Mouse (Mus musculus) adrenal gland, adult 18-20 months (tissue): ENCODE measurements around the gene Vmn2r41. TPM values are rescaled to one million over a fixed set of nuclear protein-coding genes. Genes with fewer than 3 reads are reported as not detected.
"Not testable (repeated sequence)": the region's sequence is repeated elsewhere in the genome, so short reads cannot be mapped to it uniquely, and the experiment has no call there.

Source experiments
- DNase-seq, 2 experiments: peaks; one replicate each; pipeline ENCODE4 v3.0.0; 2021 to 2022; ENCODE audit warnings: low spot score in 2 of 2
- long read RNA-seq, 2 experiments: library from polyadenylated mRNA; stranded (forward); transcript quantifications; one replicate each; pipeline ENCODE4 v2.0.0; 2021
- total RNA-seq, 2 experiments: library from RNA; stranded (reverse); gene quantifications; 1 replicate in 1 of 2; 2 replicates in 1 of 2; pipeline ENCODE4 v1.2.3; 2021

The Vmn2r41 gene
- not detected for total RNA-seq
- long read RNA-seq, experiment 1: 0 reads
- long read RNA-seq, experiment 2: 0 reads

- not testable (repeated sequence) for DNase-seq
Observed at GRCm38 (mm10) chr7:8161554-8161953, at the start of gene Vmn2r41. Gene Vmn2r41, minus strand, starts transcription at chr7:8161654.

GRCm38 (mm10) chr7:8200220-8200619 is 38.8 kb upstream of the Vmn2r41 start, which contains the start of gene Vmn2r42:
Gene Vmn2r42, minus strand, starts transcription at chr7:8200320.
- DNase-seq: not testable (repeated sequence)

GRCm38 (mm10) chr7:8092871-8093270 is 68.6 kb downstream of the Vmn2r41 start:
- DNase-seq: peak; percentile 20 to 25

Other genes with a start within 250 kb of the Vmn2r41 start
- gene Vmn2r42, start 38.7 kb upstream of the Vmn2r41 start, total RNA-seq: not detected
- gene Vmn2r43, start 98.9 kb upstream of the Vmn2r41 start, total RNA-seq: not detected
- gene Vmn2r44, start 221.7 kb upstream of the Vmn2r41 start, total RNA-seq: not detected